Mouse (Mus musculus): ENCODE data around the gene Rph3al.

Gene Rph3al

GRCm38 (mm10) chr11:75948789-75949188 is 10.6 kb upstream of the Rph3al start:
- DNase-seq, result no peak

DNA sequence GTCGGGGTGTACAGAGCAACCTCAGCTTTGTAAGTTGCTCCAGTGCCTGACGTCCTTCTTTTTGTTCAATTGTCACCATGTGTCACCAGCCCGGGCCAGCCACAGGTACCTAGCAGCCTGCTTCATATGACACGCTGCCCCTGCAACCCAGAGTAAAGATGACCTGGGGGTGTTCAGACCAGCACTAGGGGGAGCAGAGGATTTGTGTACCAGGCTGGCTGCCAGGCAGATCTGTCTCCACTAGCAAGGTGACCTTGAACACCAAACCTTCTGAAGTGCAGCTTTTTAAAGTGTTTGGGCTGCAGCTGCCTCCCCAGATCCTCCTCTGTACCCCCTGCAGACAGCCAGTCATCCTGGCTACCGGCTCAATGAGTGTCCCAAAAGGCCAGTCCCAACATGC is 9.0 kb upstream of the Rph3al start:
- DNase-seq, result no peak

GRCm38 (mm10) chr11:75945805-75946450 is 7.7 kb upstream of the Rph3al start:
- DNase-seq, result no peak

- peak; percentile 29 for DNase-seq
Observed at GRCm38 (mm10) chr11:75937370-75937871, 808 bp downstream of the Rph3al start.

- DNase-seq, result peak; percentile 44
Observed at GRCm38 (mm10) chr11:75935819-75936430, 2.3 kb downstream of the Rph3al start.

- no peak for DNase-seq
Observed at GRCm38 (mm10) chr11:75934425-75934824, 3.8 kb downstream of the Rph3al start.

DNA sequence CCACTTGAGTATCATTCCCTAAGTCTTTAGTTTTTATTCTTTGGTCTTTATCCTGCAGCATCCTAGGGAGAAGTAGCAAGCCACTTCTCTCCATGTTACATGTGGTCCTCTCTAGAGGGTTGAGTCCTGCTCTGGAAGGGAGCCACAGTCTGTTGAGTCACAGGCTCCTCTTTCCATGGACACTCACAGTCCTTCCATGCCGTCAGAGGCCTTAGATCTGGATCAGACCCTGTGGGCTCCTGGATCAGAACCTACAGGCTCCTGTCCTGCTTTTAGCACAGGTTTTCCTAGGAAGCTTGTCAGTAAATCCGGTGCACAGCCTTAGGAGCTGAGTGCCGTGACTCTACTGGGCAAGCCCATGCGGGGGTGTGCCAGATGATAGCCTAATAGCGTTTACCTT is 4.9 kb downstream of the Rph3al start:
- no peak for DNase-seq

GRCm38 (mm10) chr11:75930911-75931678 is 7.1 kb downstream of the Rph3al start:
- DNase-seq, result no peak

GRCm38 (mm10) chr11:75930208-75930607 is 8.0 kb downstream of the Rph3al start:
- no peak for DNase-seq

GRCm38 (mm10) chr11:75927881-75928280 is 10.3 kb downstream of the Rph3al start:
- DNase-seq, result no peak

DNA sequence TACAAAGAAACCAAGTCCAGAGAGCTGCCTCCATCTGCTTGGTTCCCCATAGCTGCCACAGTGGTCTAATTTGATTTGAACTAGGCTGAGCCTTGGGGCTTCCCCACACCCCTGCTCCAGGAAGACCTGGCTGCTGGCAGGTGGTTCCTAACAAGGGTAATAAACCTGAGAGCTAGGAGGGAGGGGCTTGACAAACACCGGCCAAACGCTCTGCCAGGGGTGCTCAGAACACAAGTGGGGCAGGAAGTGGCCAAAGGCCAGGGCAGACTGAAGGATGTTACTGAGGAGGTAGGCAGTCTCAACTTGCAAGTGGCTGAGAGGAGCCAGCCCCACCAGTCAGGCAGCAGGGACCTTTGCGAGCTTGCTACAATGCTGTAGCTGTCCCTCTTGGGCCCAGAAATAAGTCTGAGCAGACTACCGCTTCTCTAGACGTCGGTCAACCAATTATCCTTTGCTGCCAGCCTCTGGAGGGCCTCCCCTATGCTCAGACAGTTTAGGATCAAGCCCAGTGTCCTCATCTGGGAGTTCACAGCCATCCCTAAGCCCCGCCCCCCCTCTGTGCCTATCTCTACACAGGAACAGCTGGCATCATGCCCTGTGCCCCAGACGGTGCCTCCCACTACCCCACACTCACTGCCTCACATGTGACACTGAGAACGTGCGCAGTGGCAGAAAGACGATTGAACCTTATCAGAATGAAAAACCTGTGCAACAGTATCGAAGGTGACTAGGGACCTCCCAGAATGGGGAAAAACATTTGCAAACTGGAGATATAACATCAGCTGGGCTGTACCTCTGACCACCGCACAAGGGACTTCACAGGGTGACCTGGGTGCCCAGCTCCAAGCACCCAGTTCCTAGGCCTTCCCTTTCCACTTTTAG is 11.6 kb downstream of the Rph3al start:
- DNase-seq, result peak; percentile 66

DNA sequence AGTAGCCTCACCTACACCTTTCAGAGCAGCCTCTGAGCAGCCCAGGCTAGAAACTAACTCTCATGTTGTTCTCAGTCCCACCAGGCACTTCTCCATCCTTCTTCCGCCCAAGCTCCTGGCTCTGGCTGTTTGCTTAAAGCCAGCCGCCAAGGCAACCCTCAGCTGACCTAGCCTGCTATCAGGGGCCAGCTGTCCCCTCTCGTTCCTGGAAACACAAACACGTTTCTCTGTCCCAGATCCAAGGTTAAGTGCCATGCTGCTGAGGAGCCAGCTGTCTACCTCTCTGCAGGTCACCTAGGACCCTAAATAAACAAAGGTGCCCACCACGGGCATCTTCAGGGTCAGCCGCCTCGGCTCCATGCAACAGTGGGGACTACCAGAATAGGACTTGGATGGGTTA is 12.4 kb downstream of the Rph3al start:
- DNase-seq, result no peak

DNA sequence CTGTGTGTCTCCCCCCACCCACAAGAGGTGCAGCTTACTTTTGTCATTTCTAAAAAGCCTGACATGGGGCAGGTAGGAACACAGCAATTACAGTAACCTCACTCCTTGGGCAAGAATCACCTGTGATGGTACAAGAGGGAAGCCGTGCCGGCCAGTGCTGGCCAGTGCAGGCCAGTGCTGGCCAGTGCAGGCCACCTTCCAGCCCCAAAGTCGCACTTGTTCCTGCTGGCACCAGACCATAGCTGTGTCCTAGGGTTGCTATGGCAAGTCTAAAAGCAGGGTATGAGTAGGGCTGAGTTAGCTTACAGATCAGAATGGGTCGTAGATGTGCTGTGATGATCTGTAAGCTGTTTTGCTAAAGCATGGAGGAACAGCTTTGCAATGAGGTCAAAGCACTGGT is 15.5 kb downstream of the Rph3al start:
- no peak for DNase-seq

- DNase-seq, result no peak
Observed at GRCm38 (mm10) chr11:75919139-75919538, 19.1 kb downstream of the Rph3al start.

- no peak for DNase-seq
Observed at GRCm38 (mm10) chr11:75917340-75917739, 20.9 kb downstream of the Rph3al start.

DNA sequence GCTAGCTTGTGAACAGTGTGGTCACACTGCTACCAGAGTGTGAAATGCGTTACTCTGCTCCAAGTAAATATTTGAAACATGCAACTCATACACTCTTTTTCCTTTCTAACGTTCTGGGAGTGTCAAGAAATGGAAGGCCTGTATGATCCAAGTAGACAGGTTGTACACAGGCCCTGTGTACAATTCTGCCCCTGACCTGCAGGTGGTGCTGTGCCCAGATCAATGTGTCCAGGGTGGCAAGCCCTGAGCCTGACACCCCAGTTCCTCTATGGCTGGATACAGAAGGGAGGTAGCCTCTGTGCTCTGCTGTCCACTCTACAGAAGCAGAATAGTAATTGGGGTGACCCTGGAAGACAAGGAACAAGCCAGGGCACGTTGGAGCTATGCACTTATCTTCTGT is 24.3 kb downstream of the Rph3al start:
- DNase-seq, result peak; percentile 86

DNA sequence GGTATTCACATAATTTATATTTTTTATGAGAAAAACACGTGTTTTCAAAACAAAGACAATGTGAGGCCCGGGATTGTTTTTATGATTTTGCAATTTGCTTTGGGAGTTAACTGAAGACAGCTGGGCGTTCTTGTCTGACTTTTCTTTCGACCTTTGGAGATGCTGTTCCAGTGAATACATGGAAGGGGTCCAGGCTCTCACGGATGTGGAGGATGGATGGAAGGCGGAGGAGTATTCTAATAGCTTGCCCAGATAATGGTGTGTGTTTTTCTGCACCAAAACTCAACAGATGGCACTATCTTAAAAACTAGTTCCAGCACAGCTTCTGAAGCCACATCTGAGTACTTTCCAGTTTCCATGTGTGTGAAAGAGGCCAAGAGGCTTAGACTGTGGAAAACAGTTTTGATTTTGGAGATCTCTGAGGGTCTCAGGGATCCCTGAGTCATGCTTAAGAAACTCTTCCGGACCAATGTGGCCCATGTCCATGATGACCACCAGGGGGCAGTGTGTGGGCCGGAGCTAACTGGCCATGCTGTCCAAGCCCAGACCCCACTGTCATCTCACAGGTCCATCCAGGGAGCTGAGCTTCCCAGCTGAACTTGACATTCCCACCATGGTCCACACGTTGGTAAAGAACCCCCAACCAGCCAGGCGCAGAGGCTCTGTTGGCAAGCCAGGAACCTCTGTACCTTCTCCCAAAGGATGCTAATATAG is 25.1 kb downstream of the Rph3al start:
- DNase-seq, result peak; percentile 70

GRCm38 (mm10) chr11:75911962-75912361 is 26.3 kb downstream of the Rph3al start:
- no peak for DNase-seq

GRCm38 (mm10) chr11:75909702-75910429 is 28.4 kb downstream of the Rph3al start:
- no peak for DNase-seq

- no peak for DNase-seq
Observed at GRCm38 (mm10) chr11:75907406-75907805, 30.8 kb downstream of the Rph3al start.

DNA sequence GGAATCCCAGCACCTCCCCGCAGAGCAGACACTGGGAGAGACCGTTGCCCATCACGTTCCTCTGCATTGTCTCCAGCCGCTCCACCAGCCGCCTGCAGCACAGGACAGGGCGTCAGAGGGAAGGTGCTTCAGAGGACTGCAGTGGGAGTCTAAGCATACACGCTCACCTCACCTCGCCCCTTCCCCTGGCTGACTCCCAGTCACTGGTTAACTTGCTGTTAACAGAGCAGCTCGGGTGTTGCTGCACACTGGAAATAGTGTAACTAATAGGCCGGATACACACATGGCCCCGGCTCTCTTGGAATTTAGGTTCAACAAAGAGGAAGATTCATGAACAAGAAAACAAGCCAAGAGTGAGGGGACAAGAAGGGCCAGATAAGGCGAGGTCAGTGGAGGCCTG is 31.7 kb downstream of the Rph3al start:
- no peak for DNase-seq

GRCm38 (mm10) chr11:75904982-75905381 is 33.2 kb downstream of the Rph3al start:
- no peak for DNase-seq
